Comparison of ENCODE assay signal across 14 mouse cellular contexts in genomic region chrX:75370197-75370596, GRCm38 (mm10). TPM values are rescaled to one million over a fixed set of nuclear protein-coding genes. Genes with fewer than 3 reads are reported as not detected.
A peak's percentile ranks its signal among the peaks of the same experiment; 100 is the strongest.
DNase-seq lines count a peak whose midpoint lies in the region; ATAC-seq and TF ChIP-seq lines count a peak whose summit lies in the region.
"Had no signal": no experiment of that assay in that cellular context is flagged by ENCODE, and none has a peak within 500 bp of the region (broad histone marks: within the 10 kb centered on the region; RNA-seq: fewer than 3 reads in every experiment).

No protein-coding gene starts in this region.

- no peak overlapping the region for H3K9ac ChIP-seq in heart, embryonic 16.5 days (ENCODE audit: low read length)
- H3K9ac ChIP-seq in heart, embryonic 11.5 days (ENCODE audit: low read depth, low read length): no peak overlapping the region
- H3K9ac ChIP-seq in lung, embryonic 14.5 days: no peak overlapping the region
- H3K9ac ChIP-seq: embryonic facial prominence, embryonic 15.5 days; neural tube, embryonic 13.5 days had no signal

- no peak overlapping the region for H3K27ac ChIP-seq in heart, embryonic 16.5 days (ENCODE audit: low read length)
- H3K27ac ChIP-seq in heart, embryonic 11.5 days (ENCODE audit: low read depth, low read length): no peak overlapping the region
- no peak overlapping the region for H3K27ac ChIP-seq in lung, embryonic 14.5 days (ENCODE audit: low read depth)
- H3K27ac ChIP-seq in embryonic facial prominence, embryonic 10.5 days (replicated peaks): no peak overlapping the region
- H3K27ac ChIP-seq: embryonic facial prominence, embryonic 15.5 days; hindbrain, postnatal 0 days; neural tube, embryonic 13.5 days had no signal

- H3K4me1 ChIP-seq in heart, embryonic 16.5 days (ENCODE audit: control insufficient read depth, insufficient read depth, low read length): peaks cover 3% of the 10 kb centered on the region; the same call in 1 of the 2 replicates
- no peaks in the 10 kb centered on the region for H3K4me1 ChIP-seq in heart, embryonic 11.5 days (ENCODE audit: control insufficient read depth, insufficient read depth, low read length)
- no peaks in the 10 kb centered on the region for H3K4me1 ChIP-seq in lung, embryonic 14.5 days (ENCODE audit: insufficient read depth)
- no peaks in the 10 kb centered on the region for H3K4me1 ChIP-seq in embryonic facial prominence, embryonic 10.5 days
- H3K4me1 ChIP-seq: embryonic facial prominence, embryonic 15.5 days; neural tube, embryonic 13.5 days had no signal

- no peaks in the 10 kb centered on the region for H3K36me3 ChIP-seq in heart, embryonic 16.5 days (ENCODE audit: control insufficient read depth, insufficient read depth)
- H3K36me3 ChIP-seq in heart, embryonic 11.5 days (ENCODE audit: control insufficient read depth, insufficient read depth, low read length): no peaks in the 10 kb centered on the region
- no peaks in the 10 kb centered on the region for H3K36me3 ChIP-seq in lung, embryonic 14.5 days (ENCODE audit: insufficient read depth)
- no peaks in the 10 kb centered on the region for H3K36me3 ChIP-seq in embryonic facial prominence, embryonic 10.5 days (replicated peaks)
- H3K36me3 ChIP-seq: embryonic facial prominence, embryonic 15.5 days; neural tube, embryonic 13.5 days had no signal

- no peak for TF ChIP-seq CTCF in lung, embryonic 14.5 days (IDR thresholded peaks at IDR 0.05; ENCODE audit: low read depth)

- no peak overlapping the region for H3K4me3 ChIP-seq in heart, embryonic 16.5 days (ENCODE audit: low read length)
- H3K4me3 ChIP-seq in heart, embryonic 11.5 days (ENCODE audit: low read depth, low read length): no peak overlapping the region
- H3K4me3 ChIP-seq in lung, embryonic 14.5 days (ENCODE audit: low read depth, low read length): no peak overlapping the region
- no peak overlapping the region for H3K4me3 ChIP-seq in embryonic facial prominence, embryonic 10.5 days
- H3K4me3 ChIP-seq: embryonic facial prominence, embryonic 15.5 days; neural tube, embryonic 13.5 days had no signal

- ATAC-seq in heart, embryonic 16.5 days (replicated peaks; ENCODE audit: extremely low read depth, insufficient read depth, low FRiP score): peak; percentile 60; the same call in 1 of the 2 replicates
- ATAC-seq in heart, embryonic 11.5 days (replicated peaks; ENCODE audit: insufficient number of reproducible peaks, low FRiP score, low TSS enrichment): no peak
- ATAC-seq in lung, embryonic 14.5 days (ENCODE audit: insufficient read depth): no peak
- peak; percentile 80 for ATAC-seq in megakaryocyte-erythroid progenitor cell, adult 5-6 weeks (replicated peaks; ENCODE audit: low FRiP score, low TSS enrichment, poor library complexity, severe bottlenecking)
- ATAC-seq: hindbrain, postnatal 0 days had no signal

- no peaks in the 10 kb centered on the region for H3K27me3 ChIP-seq in heart, embryonic 16.5 days (ENCODE audit: control insufficient read depth, insufficient read depth, low read length)
- no peaks in the 10 kb centered on the region for H3K27me3 ChIP-seq in heart, embryonic 11.5 days (ENCODE audit: control insufficient read depth, insufficient read depth, low read length)
- no peaks in the 10 kb centered on the region for H3K27me3 ChIP-seq in lung, embryonic 14.5 days (ENCODE audit: insufficient read depth, low read length)
- no peaks in the 10 kb centered on the region for H3K27me3 ChIP-seq in embryonic facial prominence, embryonic 10.5 days (replicated peaks; ENCODE audit: low read depth, poor library complexity, severe bottlenecking)
- H3K27me3 ChIP-seq: embryonic facial prominence, embryonic 15.5 days; neural tube, embryonic 13.5 days had no signal

- H3K9me3 ChIP-seq in heart, embryonic 16.5 days (replicated peaks; ENCODE audit: control insufficient read depth, low read length): no peaks in the 10 kb centered on the region
- H3K9me3 ChIP-seq in heart, embryonic 11.5 days (replicated peaks; ENCODE audit: control insufficient read depth, low read length): no peaks in the 10 kb centered on the region
- no peaks in the 10 kb centered on the region for H3K9me3 ChIP-seq in lung, embryonic 14.5 days (ENCODE audit: low read depth, low read length)
- no peaks in the 10 kb centered on the region for H3K9me3 ChIP-seq in embryonic facial prominence, embryonic 10.5 days
- H3K9me3 ChIP-seq: embryonic facial prominence, embryonic 15.5 days; neural tube, embryonic 13.5 days had no signal

- peak; percentile 69 for DNase-seq in lung, embryonic 14.5 days
- DNase-seq in lung, adult 18-20 months: no peak
- peak; percentile 6 for DNase-seq in MN1 (ENCODE audit: low spot score)
- no peak for DNase-seq in Muller cell, postnatal 12 days (ENCODE audit: inconsistent ontology term)
- no peak for DNase-seq in embryonic facial prominence, embryonic 10.5 days (ENCODE audit: low spot score)
- DNase-seq: cerebellum, adult 2 months; liver; lung, adult 2 months had no signal

- H3K4me2 ChIP-seq in heart, embryonic 16.5 days (ENCODE audit: low read depth, low read length): no peak overlapping the region
- no peak overlapping the region for H3K4me2 ChIP-seq in heart, embryonic 11.5 days
- no peak overlapping the region for H3K4me2 ChIP-seq in lung, embryonic 14.5 days
- H3K4me2 ChIP-seq: embryonic facial prominence, embryonic 15.5 days; neural tube, embryonic 13.5 days had no signal

RNA-seq across cellular contexts. Expression of gene Fundc2, which starts 12.0 kb away (rescaled TPM):
- 73.6 and 83.5 TPM in 2 replicates for polyA plus RNA-seq in heart, embryonic 16.5 days (2015; fragmentation: Nextera tagmentation; extraction: Ambion mirVana)
- 69.9 and 71.3 TPM in 2 replicates for polyA plus RNA-seq in heart, embryonic 11.5 days (2014; fragmentation: Nextera tagmentation; extraction: Ambion mirVana)
- polyA plus RNA-seq in lung, embryonic 14.5 days (2014; fragmentation: Nextera tagmentation; extraction: Ambion mirVana): 74.8 and 95.2 TPM in 2 replicates
- 37.4 and 60.3 TPM in 2 replicates for total RNA-seq in megakaryocyte-erythroid progenitor cell, adult 5-6 weeks (2014; fragmentation: Nextera tagmentation)
- total RNA-seq in megakaryocyte-erythroid progenitor cell, adult 5-6 weeks (2017): 76.6 and 114 TPM in 2 replicates
- polyA plus RNA-seq in embryonic facial prominence, embryonic 10.5 days (2016; fragmentation: Nextera tagmentation; extraction: Ambion mirVana): 34.6 and 39.8 TPM in 2 replicates

RNA-seq across cellular contexts. Expression of gene F8, which starts 12.2 kb away (rescaled TPM):
- polyA plus RNA-seq in heart, embryonic 16.5 days (2015; fragmentation: Nextera tagmentation; extraction: Ambion mirVana): 0.95 and 2.0 TPM in 2 replicates
- 1.4 and 2.5 TPM in 2 replicates for polyA plus RNA-seq in heart, embryonic 11.5 days (2014; fragmentation: Nextera tagmentation; extraction: Ambion mirVana)
- 2.1 TPM in 2 replicates for polyA plus RNA-seq in lung, embryonic 14.5 days (2014; fragmentation: Nextera tagmentation; extraction: Ambion mirVana)
- total RNA-seq in megakaryocyte-erythroid progenitor cell, adult 5-6 weeks (2014; fragmentation: Nextera tagmentation): 3.1 and 7.6 TPM in 2 replicates
- total RNA-seq in megakaryocyte-erythroid progenitor cell, adult 5-6 weeks (2017): 1.7 and 2.2 TPM in 2 replicates
- polyA plus RNA-seq in embryonic facial prominence, embryonic 10.5 days (2016; fragmentation: Nextera tagmentation; extraction: Ambion mirVana): 1.7 and 2.1 TPM in 2 replicates

RNA-seq across cellular contexts. Expression of gene Cmc4, which starts 46.2 kb away (rescaled TPM):
- polyA plus RNA-seq in heart, embryonic 16.5 days (2015; fragmentation: Nextera tagmentation; extraction: Ambion mirVana): 18.2 and 22.0 TPM in 2 replicates
- 15.8 and 18.7 TPM in 2 replicates for polyA plus RNA-seq in heart, embryonic 11.5 days (2014; fragmentation: Nextera tagmentation; extraction: Ambion mirVana)
- 21.3 and 26.4 TPM in 2 replicates for polyA plus RNA-seq in lung, embryonic 14.5 days (2014; fragmentation: Nextera tagmentation; extraction: Ambion mirVana)
- total RNA-seq in megakaryocyte-erythroid progenitor cell, adult 5-6 weeks (2014; fragmentation: Nextera tagmentation): 19.3 and 35.7 TPM in 2 replicates
- 9.0 and 25.6 TPM in 2 replicates for total RNA-seq in megakaryocyte-erythroid progenitor cell, adult 5-6 weeks (2017)
- 14.8 and 17.4 TPM in 2 replicates for polyA plus RNA-seq in embryonic facial prominence, embryonic 10.5 days (2016; fragmentation: Nextera tagmentation; extraction: Ambion mirVana)

RNA-seq across cellular contexts. Expression of gene Mtcp1, which starts 46.2 kb away (rescaled TPM):
- 6.4 and 7.3 TPM in 2 replicates for polyA plus RNA-seq in heart, embryonic 16.5 days (2015; fragmentation: Nextera tagmentation; extraction: Ambion mirVana)
- polyA plus RNA-seq in heart, embryonic 11.5 days (2014; fragmentation: Nextera tagmentation; extraction: Ambion mirVana): 7.0 and 8.3 TPM in 2 replicates
- polyA plus RNA-seq in lung, embryonic 14.5 days (2014; fragmentation: Nextera tagmentation; extraction: Ambion mirVana): 12.1 and 12.2 TPM in 2 replicates
- 6.2 and 16.3 TPM in 2 replicates for total RNA-seq in megakaryocyte-erythroid progenitor cell, adult 5-6 weeks (2014; fragmentation: Nextera tagmentation)
- 7.4 and 14.3 TPM in 2 replicates for total RNA-seq in megakaryocyte-erythroid progenitor cell, adult 5-6 weeks (2017)
- 9.4 and 10.0 TPM in 2 replicates for polyA plus RNA-seq in embryonic facial prominence, embryonic 10.5 days (2016; fragmentation: Nextera tagmentation; extraction: Ambion mirVana)

RNA-seq across cellular contexts. Expression of gene Brcc3, which starts 46.2 kb away (rescaled TPM):
- polyA plus RNA-seq in heart, embryonic 16.5 days (2015; fragmentation: Nextera tagmentation; extraction: Ambion mirVana): 54.3 and 54.4 TPM in 2 replicates
- polyA plus RNA-seq in heart, embryonic 11.5 days (2014; fragmentation: Nextera tagmentation; extraction: Ambion mirVana): 51.8 and 53.1 TPM in 2 replicates
- polyA plus RNA-seq in lung, embryonic 14.5 days (2014; fragmentation: Nextera tagmentation; extraction: Ambion mirVana): 57.5 and 63.2 TPM in 2 replicates
- total RNA-seq in megakaryocyte-erythroid progenitor cell, adult 5-6 weeks (2014; fragmentation: Nextera tagmentation): 40.1 and 40.2 TPM in 2 replicates
- total RNA-seq in megakaryocyte-erythroid progenitor cell, adult 5-6 weeks (2017): 35.2 and 45.3 TPM in 2 replicates
- polyA plus RNA-seq in embryonic facial prominence, embryonic 10.5 days (2016; fragmentation: Nextera tagmentation; extraction: Ambion mirVana): 79.3 and 83.0 TPM in 2 replicates

Comparison
In these comparisons a context has a peak if more than half of its experiments do, and no peak if none do; other contexts are left out.
1. ATAC-seq: peak in heart, embryonic 16.5 days (single experiment) and megakaryocyte-erythroid progenitor cell, adult 5-6 weeks (single experiment); none in heart, embryonic 11.5 days (single experiment) and lung, embryonic 14.5 days (single experiment).
2. DNase-seq: peak in lung, embryonic 14.5 days (single experiment) and MN1 (single experiment); none in lung, adult 18-20 months (0 of 2), Muller cell, postnatal 12 days (single experiment) and embryonic facial prominence, embryonic 10.5 days (single experiment).